Mouse (Mus musculus) forebrain, embryonic 12.5 days (tissue): ENCODE data around the gene Crkl. TPM values are rescaled to one million over a fixed set of nuclear protein-coding genes. Genes with fewer than 3 reads are reported as not detected.

ENCODE experiments used
- ATAC-seq: fragments of 200-750 bp; cut with Nextera tagmentation; 2 replicates; pipeline ENCODE4 v1.8.0; 2017; ENCODE audit warnings: moderate TSS enrichment; ENCODE audit not compliant: low FRiP score
- H3K27ac ChIP-seq: fragments of 300-500 bp; sonication (generic); 2 replicates; pipeline ENCODE4 v1.5.1; 2016; ENCODE audit warnings: mild to moderate bottlenecking
- H3K27me3 ChIP-seq: fragments of 300-500 bp; sonication (generic); 2 replicates; pipeline ENCODE4 v1.6.1; 2016; ENCODE audit warnings: mild to moderate bottlenecking
- H3K36me3 ChIP-seq: fragments of 300-500 bp; sonication (generic); replicated peaks from 2 replicates; pipeline ENCODE4 v1.6.1; 2016; ENCODE audit warnings: mild to moderate bottlenecking
- H3K4me1 ChIP-seq: fragments of 300-500 bp; sonication (generic); 2 replicates; pipeline ENCODE4 v1.6.1; 2016
- H3K4me2 ChIP-seq: fragments of 300-500 bp; sonication (generic); 2 replicates; pipeline ENCODE4 v1.6.1; 2016; ENCODE audit warnings: mild to moderate bottlenecking, moderate library complexity
- H3K4me3 ChIP-seq: fragments of 300-500 bp; sonication (generic); replicated peaks from 2 replicates; pipeline ENCODE4 v1.5.1; 2016; ENCODE audit warnings: mild to moderate bottlenecking
- H3K9ac ChIP-seq: fragments of 300-500 bp; sonication (generic); 2 replicates; pipeline ENCODE4 v1.6.1; 2016; ENCODE audit warnings: mild to moderate bottlenecking
- H3K9me3 ChIP-seq: fragments of 300-500 bp; sonication (generic); 2 replicates; pipeline ENCODE4 v1.6.1; 2016
- WGBS: fragments of 180-500 bp; shearing (Covaris S2); methylation state at CpG from one replicate; pipeline ENCODE4 v1.1.7; 2016; 5-methylcytosine and 5-hydroxymethylcytosine counted together
- polyA plus RNA-seq: library from polyadenylated mRNA; unstranded; fragments of >200 nt; fragmentation: Nextera tagmentation; extraction: Ambion mirVana; gene quantifications from 2 replicates; pipeline ENCODE4 v1.2.1, GENCODE M21; 2016

Gene Crkl
- polyA plus RNA-seq, 1 experiment from 2014 or later: 101 TPM

DNA sequence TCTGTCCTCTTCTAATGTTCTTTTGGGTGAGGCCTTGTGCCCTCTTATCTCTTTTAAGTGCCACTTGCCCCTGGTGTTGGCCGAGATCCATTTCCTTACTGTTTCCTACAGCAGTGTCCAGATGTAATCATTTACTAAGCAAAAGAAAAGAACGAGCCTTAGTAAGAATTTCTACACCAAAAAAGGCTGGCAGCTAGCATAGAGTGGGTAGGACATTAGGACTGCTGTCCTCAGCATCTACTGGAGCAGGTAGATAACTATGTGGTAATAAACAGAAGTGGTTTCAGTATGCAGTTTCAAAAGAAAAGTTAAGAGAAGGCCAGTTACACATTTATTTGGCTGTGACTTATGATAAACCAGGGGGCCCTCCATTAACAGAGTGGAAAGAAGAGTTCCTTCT lies 58.9 kb downstream of the Crkl start:
- Histone ChIP-seq H3K4me3 (no peak overlapping the region), H3K4me1 (peaks cover 19% of the 10 kb centered on the region), H3K27ac (no peak overlapping the region), H3K9ac (no peak overlapping the region), H3K36me3 (peaks cover 50% of the 10 kb centered on the region), H3K4me2 (no peak overlapping the region), H3K27me3 (no peaks in the 10 kb centered on the region), H3K9me3 (no peaks in the 10 kb centered on the region)
- no peak for ATAC-seq
- 93% methylated on average over 2 of the region's 2 CpGs for WGBS

DNA sequence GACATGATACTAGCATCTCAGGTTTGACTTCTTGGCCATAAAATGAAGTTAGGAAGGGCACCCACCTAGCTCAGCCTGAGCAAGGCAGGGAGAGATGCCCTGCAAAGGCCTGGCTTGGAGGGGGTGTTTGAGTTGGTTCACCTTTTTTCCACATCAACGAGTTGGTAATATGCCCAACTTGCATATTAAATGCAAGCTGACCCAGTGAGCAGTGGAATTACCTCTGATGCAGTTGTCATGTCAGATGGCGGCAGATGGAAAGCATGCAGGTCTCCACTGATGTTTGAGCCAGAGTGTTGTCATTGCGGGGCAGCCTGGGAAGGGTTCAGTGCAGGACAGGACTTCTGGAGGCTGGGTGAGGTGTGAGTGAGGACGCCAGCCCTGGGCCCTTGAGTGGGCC lies 59.6 kb downstream of the Crkl start:
- Histone ChIP-seq H3K9ac (no peak overlapping the region), H3K27me3 (no peaks in the 10 kb centered on the region), H3K4me2 (no peak overlapping the region), H3K36me3 (peaks cover 57% of the 10 kb centered on the region), H3K4me1 (peaks cover 19% of the 10 kb centered on the region), H3K9me3 (no peaks in the 10 kb centered on the region), H3K4me3 (no peak overlapping the region), H3K27ac (no peak overlapping the region)
- 92% methylated on average over 4 of the region's 4 CpGs for WGBS
- ATAC-seq: no peak

DNA sequence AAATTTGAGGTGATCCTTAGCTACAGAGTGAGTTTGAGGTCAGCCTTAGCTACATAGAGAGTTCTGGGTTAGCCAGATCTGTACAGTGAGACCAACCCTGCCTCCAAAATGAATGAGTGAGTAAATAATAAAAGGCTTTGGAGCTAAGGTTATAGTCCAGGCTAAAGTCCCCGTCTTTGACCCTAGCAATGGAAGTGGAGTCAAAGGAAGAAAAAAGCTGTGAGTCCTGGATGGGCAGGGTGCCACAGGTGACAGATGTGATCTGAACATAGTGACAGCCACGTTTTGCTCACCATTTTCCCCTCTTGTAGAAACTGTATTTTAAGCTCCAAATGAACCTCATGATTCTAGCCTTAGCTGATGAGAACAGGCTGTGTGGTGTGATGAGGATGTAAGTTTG lies 67.1 kb downstream of the Crkl start:
- Histone ChIP-seq H3K9me3 (no peaks in the 10 kb centered on the region), H3K4me2 (no peak overlapping the region), H3K36me3 (peaks cover 97% of the 10 kb centered on the region), H3K4me1 (no peaks in the 10 kb centered on the region), H3K27ac (no peak overlapping the region), H3K27me3 (no peaks in the 10 kb centered on the region), H3K9ac (no peak overlapping the region), H3K4me3 (no peak overlapping the region)
- ATAC-seq: no peak
- 84% methylated on average over 2 of the region's 2 CpGs for WGBS

DNA sequence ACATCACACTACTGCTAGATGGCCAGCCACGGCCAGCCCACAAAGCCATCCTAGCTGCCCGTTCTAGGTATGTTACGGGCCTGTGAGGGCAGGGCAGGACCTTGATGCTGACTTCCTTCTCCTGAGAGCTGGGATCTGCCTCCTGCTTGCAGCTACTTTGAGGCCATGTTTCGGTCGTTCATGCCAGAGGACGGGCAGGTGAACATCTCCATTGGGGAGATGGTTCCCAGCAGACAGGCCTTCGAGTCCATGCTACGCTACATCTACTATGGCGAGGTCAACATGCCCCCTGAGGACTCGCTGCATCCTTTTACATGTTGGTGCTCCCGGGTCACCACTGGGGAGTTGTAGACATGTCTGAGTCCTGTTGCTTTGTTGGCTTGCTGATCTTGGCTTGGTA lies 72.4 kb downstream of the Crkl start:
- Histone ChIP-seq H3K27me3 (no peaks in the 10 kb centered on the region), H3K9me3 (no peaks in the 10 kb centered on the region), H3K4me1 (no peaks in the 10 kb centered on the region), H3K27ac (no peak overlapping the region), H3K36me3 (peaks cover 97% of the 10 kb centered on the region), H3K4me2 (no peak overlapping the region), H3K9ac (no peak overlapping the region), H3K4me3 (no peak overlapping the region)
- ATAC-seq: no peak
- 93% methylated on average over 11 of the region's 11 CpGs for WGBS

DNA sequence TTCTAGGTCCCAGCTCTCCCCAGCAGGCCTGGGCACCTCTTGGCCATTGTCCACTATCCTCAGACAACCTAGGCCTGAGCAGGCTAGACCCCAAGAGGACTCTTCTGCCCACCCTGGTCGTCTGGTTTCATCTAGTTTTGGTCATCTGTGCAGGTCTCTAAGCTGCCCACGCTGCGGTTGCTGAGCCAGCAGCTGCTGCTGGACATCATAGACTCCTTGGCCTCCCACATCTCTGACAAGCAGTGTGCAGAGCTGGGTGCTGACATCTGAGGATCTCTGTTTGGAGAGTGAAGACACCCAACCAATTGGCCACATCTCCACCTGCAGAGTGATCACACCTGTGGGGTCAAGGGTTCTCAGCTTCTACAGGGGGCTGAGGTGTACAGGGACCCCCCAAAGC lies 73.7 kb downstream of the Crkl start:
- Histone ChIP-seq H3K4me3 (no peak overlapping the region), H3K9ac (no peak overlapping the region), H3K27ac (no peak overlapping the region), H3K36me3 (peaks cover 83% of the 10 kb centered on the region), H3K4me1 (peaks cover 10% of the 10 kb centered on the region), H3K9me3 (no peaks in the 10 kb centered on the region), H3K27me3 (no peaks in the 10 kb centered on the region), H3K4me2 (no peak overlapping the region)
- ATAC-seq: no peak
- 86% methylated on average over 3 of the region's 3 CpGs for WGBS

DNA sequence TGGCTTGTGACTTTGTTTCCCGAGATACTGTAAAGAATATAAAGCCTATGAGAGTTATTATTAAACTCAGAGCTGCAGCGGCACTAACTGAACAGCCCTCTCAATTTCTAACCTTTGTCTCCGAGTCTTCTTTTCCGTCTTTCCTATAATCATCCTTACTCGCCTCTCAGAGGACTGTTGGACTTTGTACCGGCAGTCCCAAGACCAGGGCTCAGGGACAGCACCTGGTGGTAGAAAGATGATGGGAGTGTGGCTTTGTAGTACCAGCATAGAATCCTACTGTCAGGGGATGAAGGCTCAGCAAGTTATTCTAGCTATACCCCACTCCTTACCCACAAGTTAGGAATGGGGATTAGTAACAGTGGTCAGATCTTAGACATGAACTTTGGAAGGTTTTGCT lies 74.4 kb downstream of the Crkl start:
- WGBS: 91% methylated on average over 6 of the region's 6 CpGs
- H3K36me3 ChIP-seq: peaks cover 76% of the 10 kb centered on the region
- no peak for ATAC-seq

DNA sequence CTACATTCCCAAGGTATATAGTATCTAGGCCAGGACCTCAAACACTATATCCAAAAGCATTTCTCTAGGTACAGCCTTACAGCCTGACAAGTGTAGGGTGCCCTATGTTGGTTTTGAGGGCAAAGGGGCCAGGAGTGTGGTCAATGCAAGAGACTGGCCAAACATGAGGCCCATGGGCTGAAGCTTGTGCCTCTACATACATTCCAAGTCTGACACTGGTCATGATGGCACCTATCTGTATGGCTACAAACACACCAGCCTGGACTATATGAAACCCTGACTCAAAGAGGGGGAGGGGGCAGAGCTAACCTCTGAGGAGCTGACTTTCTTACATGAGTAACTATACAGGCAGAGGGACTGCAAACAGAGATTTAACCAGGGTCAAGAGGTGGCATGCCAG lies 75.8 kb downstream of the Crkl start:
- no peaks in the 10 kb centered on the region for H3K9me3 ChIP-seq
- no peak overlapping the region for H3K4me2 ChIP-seq
- no peak overlapping the region for H3K27ac ChIP-seq
- no peaks in the 10 kb centered on the region for H3K27me3 ChIP-seq
- peaks cover 19% of the 10 kb centered on the region for H3K4me1 ChIP-seq
- H3K36me3 ChIP-seq: peaks cover 62% of the 10 kb centered on the region
- no peak for ATAC-seq
- no peak overlapping the region for H3K4me3 ChIP-seq
- H3K9ac ChIP-seq: no peak overlapping the region

More for the DNA sequence above, 74.4 kb downstream of the Crkl start:
- Histone ChIP-seq H3K27me3 (no peaks in the 10 kb centered on the region), H3K4me1 (peaks cover 10% of the 10 kb centered on the region), H3K4me3 (no peak overlapping the region), H3K9me3 (no peaks in the 10 kb centered on the region), H3K4me2 (no peak overlapping the region), H3K9ac (no peak overlapping the region), H3K27ac (no peak overlapping the region)

DNA sequence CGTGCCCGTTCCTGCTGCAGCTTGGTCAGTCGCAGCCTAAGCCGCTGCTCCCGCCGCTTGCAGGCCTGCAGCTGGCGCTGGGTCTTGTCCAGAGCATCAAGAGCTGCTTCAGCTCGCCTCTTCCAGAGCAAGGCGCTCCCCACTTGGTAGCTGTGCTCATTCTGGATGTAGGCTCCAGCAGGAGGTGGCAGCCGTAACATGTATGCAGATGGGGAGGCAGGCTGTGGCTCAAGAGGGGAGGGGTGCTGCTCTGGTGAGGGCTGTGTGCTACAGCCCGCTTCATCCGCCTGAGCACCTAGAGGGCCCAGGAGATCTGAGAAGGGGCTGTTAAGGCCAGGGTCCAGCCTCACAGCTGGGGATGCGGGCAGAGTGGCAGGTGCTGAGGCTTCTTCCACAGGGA lies 76.5 kb downstream of the Crkl start:
- ATAC-seq: no peak
- H3K9me3 ChIP-seq: no peaks in the 10 kb centered on the region
- H3K27ac ChIP-seq: no peak overlapping the region
- H3K4me2 ChIP-seq: no peak overlapping the region
- H3K9ac ChIP-seq: no peak overlapping the region
- H3K4me3 ChIP-seq: no peak overlapping the region
- H3K27me3 ChIP-seq: no peaks in the 10 kb centered on the region
- 84% methylated on average over 13 of the region's 13 CpGs for WGBS
- peaks cover 19% of the 10 kb centered on the region for H3K4me1 ChIP-seq
- peaks cover 55% of the 10 kb centered on the region for H3K36me3 ChIP-seq

DNA sequence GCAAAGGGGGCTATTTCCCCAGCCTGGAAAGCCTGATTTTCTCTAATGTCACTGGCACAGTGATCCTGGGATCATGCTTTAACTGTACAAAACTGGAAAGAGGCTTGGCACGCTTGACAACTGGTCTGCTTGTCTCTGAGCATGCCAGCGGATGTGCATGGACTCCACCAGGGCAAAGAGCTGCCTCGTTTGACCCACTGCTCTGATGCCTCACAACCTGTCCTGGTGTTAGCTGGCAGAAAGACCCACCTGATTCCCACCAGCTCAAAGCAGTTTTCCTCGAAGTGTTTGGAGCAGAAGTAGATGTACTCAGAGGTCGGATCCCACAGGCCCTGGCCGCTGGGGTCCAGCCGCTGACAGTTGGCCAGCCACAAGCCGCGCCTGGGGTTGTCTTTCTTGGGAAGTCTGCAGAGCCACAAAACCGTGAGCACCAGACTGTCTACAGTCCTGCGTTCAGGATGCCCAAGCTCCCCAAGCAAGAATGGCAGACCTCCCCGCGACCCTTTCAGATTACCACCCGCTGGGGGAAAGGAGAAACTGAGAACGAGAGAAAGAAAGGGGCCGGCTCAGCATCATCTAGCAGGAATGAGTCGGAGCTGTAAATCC lies 78.3 kb downstream of the Crkl start:
- no peak; the same call in none of the 2 replicates for ATAC-seq
- Histone ChIP-seq H3K4me1 (peaks cover 19% of the 10 kb centered on the region), H3K36me3 (peaks cover 40% of the 10 kb centered on the region), H3K27me3 (no peaks in the 10 kb centered on the region), H3K9me3 (no peaks in the 10 kb centered on the region), H3K4me2 (peak overlapping the region; percentile 95), H3K4me3 (peak overlapping the region; percentile 66), H3K27ac (peak overlapping the region; percentile 97), H3K9ac (peak overlapping the region; percentile 80)
- WGBS: 17% methylated on average over 17 of the region's 17 CpGs

DNA sequence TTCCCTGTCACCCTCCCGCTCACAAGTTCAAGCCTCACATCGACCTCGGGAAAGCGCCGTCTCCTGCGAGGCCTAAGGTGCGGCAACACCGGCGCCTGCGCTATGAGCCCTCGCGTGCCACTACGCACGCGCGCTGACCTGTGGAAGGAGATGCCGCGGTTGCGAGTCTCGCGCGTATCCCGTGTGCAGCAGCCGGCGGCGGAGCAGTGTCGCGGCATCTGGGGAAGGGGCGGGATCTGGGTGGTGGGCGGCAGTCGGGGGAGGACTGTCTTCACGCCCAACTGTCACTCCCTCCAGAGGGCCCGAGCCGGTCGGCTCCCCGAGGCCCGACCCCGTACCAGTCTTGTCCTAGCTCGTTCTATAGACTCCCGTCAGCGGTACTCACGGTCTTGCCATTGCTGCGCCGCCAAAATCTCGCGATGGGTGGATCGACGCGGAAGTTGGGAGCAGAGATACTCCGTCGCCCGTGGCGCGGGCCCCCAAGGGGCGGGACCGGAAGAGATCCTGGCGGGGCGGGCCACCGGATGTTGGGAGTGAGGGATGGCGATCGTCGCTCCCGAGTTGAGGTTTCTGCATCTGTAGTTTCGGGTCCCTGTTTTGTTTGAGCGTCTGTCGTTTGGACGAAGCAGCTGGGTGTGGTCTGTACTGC lies 79.0 kb downstream of the Crkl start, which contains the start of gene Thap7:
Thap7 (minus strand) TSS at position 497 of the 649 bp plus-strand sequence.
- peaks cover 19% of the 10 kb centered on the region for H3K4me1 ChIP-seq
- peaks cover 33% of the 10 kb centered on the region for H3K36me3 ChIP-seq
- no peaks in the 10 kb centered on the region for H3K9me3 ChIP-seq
- H3K4me3 ChIP-seq: peak within 1 kb of the TSS; percentile 66
- peak within 1 kb of the TSS; percentile 95 for H3K4me2 ChIP-seq
- peak within 1 kb of the TSS; percentile 97 for H3K27ac ChIP-seq
- no peaks in the 10 kb centered on the region for H3K27me3 ChIP-seq
- WGBS: under 1% methylated on average over 67 of the region's 67 CpGs
- peak; percentile 97 for ATAC-seq
- H3K9ac ChIP-seq: peak within 1 kb of the TSS; percentile 80

DNA sequence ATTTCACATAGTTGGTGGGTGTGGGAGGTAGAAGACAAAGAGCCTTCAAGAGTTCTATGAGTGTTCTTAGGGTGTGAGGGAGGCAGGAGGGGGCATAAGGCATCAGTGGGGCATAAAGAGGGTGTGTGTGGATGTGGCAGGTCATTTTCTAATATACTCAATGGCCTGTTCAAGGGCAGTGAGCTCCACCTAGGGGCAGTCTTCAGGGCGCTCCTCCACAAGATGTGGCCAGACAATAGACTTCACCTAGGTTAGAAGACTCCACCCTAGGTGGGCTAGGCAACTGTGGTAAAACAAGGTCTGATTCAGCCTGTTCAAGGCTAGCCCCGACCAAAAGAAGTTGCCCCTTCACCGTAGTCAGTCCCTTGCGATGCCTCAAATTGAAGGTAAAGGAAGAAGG lies 80.5 kb downstream of the Crkl start:
- H3K4me1 ChIP-seq: peaks cover 19% of the 10 kb centered on the region
- WGBS: 68% methylated on average over 4 of the region's 4 CpGs

DNA sequence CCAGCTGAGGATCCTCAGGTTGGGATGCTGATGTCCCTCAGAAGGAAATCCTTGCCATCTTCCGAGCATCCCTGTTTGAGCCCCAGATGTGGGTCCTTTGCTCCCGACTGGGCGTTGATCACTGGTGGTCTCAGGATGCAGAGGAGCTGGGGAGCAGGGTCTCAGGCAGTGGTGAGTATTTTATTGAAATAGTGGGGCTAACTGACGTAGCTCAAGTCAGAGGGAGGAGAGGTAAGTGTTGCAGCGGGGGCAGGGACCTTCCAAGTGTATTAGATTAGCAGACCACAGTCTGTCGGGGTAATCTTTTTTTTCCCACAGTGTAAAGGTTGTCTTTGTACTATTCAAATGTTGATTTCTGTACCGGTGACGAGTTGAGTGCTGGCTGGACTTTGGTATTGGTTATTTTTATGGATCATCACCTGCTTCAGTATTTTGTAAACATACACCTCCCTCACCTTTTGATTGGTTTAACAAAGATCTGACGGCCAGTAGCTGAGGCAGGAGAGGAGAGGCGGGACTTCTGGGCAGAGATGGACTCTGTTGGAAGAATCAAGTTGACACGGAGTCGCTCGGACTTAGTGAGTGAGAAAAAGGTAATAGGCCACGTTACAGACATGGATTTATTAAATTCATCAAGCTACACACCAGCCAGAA lies 81.0 kb downstream of the Crkl start:
- H3K27me3 ChIP-seq: no peaks in the 10 kb centered on the region
- peaks cover 13% of the 10 kb centered on the region for H3K36me3 ChIP-seq
- 74% methylated on average over 14 of the region's 14 CpGs for WGBS
- no peak overlapping the region for H3K27ac ChIP-seq
- H3K4me3 ChIP-seq: no peak overlapping the region
- H3K4me1 ChIP-seq: peaks cover 19% of the 10 kb centered on the region
- no peak for ATAC-seq
- H3K9ac ChIP-seq: no peak overlapping the region
- H3K4me2 ChIP-seq: no peak overlapping the region
- no peaks in the 10 kb centered on the region for H3K9me3 ChIP-seq

More for the DNA sequence above, 80.5 kb downstream of the Crkl start:
- Histone ChIP-seq H3K27me3 (no peaks in the 10 kb centered on the region), H3K9ac (no peak overlapping the region), H3K36me3 (peaks cover 18% of the 10 kb centered on the region), H3K4me3 (no peak overlapping the region), H3K9me3 (no peaks in the 10 kb centered on the region), H3K4me2 (peak overlapping the region; percentile 95; the same call in 1 of the 2 replicates), H3K27ac (no peak overlapping the region)
- ATAC-seq: no peak
